Mouse (Mus musculus) myocyte (in vitro differentiated cells): ENCODE data around the gene Fbxl19.

Source experiments
- MAX ChIP-seq: IDR thresholded peaks from one replicate; pipeline ENCODE4 v1.6.1; 2011; ENCODE audit warnings: low read depth, mild to moderate bottlenecking, control low read depth
- MYOG ChIP-seq, 3 experiments: IDR thresholded peaks; one replicate each; pipeline ENCODE4 v1.6.1; 2011; ENCODE audit warnings: control low read depth in 2 of 3, low read depth in 2 of 3, mild to moderate bottlenecking in 2 of 3; ENCODE audit not compliant: insufficient read length in 2 of 3, control insufficient read depth in 1 of 3, insufficient read depth in 1 of 3
- TCF12 ChIP-seq: IDR thresholded peaks from one replicate; pipeline ENCODE4 v1.6.1; 2011; ENCODE audit warnings: mild to moderate bottlenecking, control low read depth; ENCODE audit not compliant: poor library complexity, insufficient read depth, severe bottlenecking
- USF1 ChIP-seq: IDR thresholded peaks from one replicate; pipeline ENCODE4 v1.6.1; 2011; ENCODE audit warnings: low read depth, mild to moderate bottlenecking, control low read depth, moderate library complexity

- TF ChIP-seq TCF12 (no peak), MYOG (IDR thresholded peaks at IDR 0.05; ENCODE audit: control insufficient read depth in 1 of 3, insufficient read depth in 1 of 3, insufficient read length in 2 of 3, low read depth in 2 of 3) (no peak), USF1 (no peak), MAX (no peak)
Observed at GRCm38 (mm10) chr7:127725924-127726323, 18.4 kb upstream of the Fbxl19 start.
